Mouse (Mus musculus): ENCODE data around the gene Kdf1. TPM values are rescaled to one million over a fixed set of nuclear protein-coding genes. Genes with fewer than 3 reads are reported as not detected.

The Kdf1 gene
- polyA plus RNA-seq, 1 experiment, result 3.4 TPM

- TF ChIP-seq CTCF (IDR thresholded peaks at IDR 0.05; ENCODE audit: control insufficient read depth, insufficient read depth, insufficient replicate concordance, low read depth, low read length) (no peak), POLR2A (IDR thresholded peaks at IDR 0.05; ENCODE audit: control insufficient read depth, low read depth, low read length) (no peak)
- Histone ChIP-seq H3K36me3 (ENCODE audit: control insufficient read depth, insufficient read depth, low read length) (no peaks in the 10 kb centered on the region), H3K27ac (ENCODE audit: control insufficient read depth, insufficient read depth, low read depth, low read length) (no peak overlapping the region), H3K27me3 (ENCODE audit: control insufficient read depth, insufficient read depth, low read length) (no peaks in the 10 kb centered on the region), H3K4me3 (ENCODE audit: control insufficient read depth, low read depth, low read length) (no peak overlapping the region), H3K4me1 (ENCODE audit: control insufficient read depth, insufficient read depth, low read length) (peaks cover 34% of the 10 kb centered on the region)
These were observed 37.3 kb upstream of the Kdf1 start for GRCm38 (mm10) chr4:133481488-133481887.

GRCm38 (mm10) chr4:133482479-133482878, 36.3 kb upstream of the Kdf1 start:
- Histone ChIP-seq H3K4me1 (ENCODE audit: control insufficient read depth, insufficient read depth, low read length) (peaks cover 37% of the 10 kb centered on the region), H3K4me3 (ENCODE audit: control insufficient read depth, low read depth, low read length) (no peak overlapping the region), H3K36me3 (ENCODE audit: control insufficient read depth, insufficient read depth, low read length) (no peaks in the 10 kb centered on the region), H3K27ac (ENCODE audit: control insufficient read depth, insufficient read depth, low read depth, low read length) (no peak overlapping the region), H3K27me3 (ENCODE audit: control insufficient read depth, insufficient read depth, low read length) (no peaks in the 10 kb centered on the region)
- TF ChIP-seq POLR2A (IDR thresholded peaks at IDR 0.05; ENCODE audit: control insufficient read depth, low read depth, low read length), result no peak
- no peak for TF ChIP-seq CTCF (IDR thresholded peaks at IDR 0.05; ENCODE audit: control insufficient read depth, insufficient read depth, insufficient replicate concordance, low read depth, low read length)

- no peak for TF ChIP-seq CTCF (IDR thresholded peaks at IDR 0.05; ENCODE audit: control insufficient read depth, insufficient read depth, insufficient replicate concordance, low read depth, low read length)
- TF ChIP-seq POLR2A (IDR thresholded peaks at IDR 0.05; ENCODE audit: control insufficient read depth, low read depth, low read length), result no peak
- no peaks in the 10 kb centered on the region for H3K36me3 ChIP-seq (ENCODE audit: control insufficient read depth, insufficient read depth, low read length)
- H3K4me3 ChIP-seq (ENCODE audit: control insufficient read depth, low read depth, low read length), result peak overlapping the region; percentile 63
- no peak overlapping the region for H3K27ac ChIP-seq (ENCODE audit: control insufficient read depth, insufficient read depth, low read depth, low read length)
- peaks cover 35% of the 10 kb centered on the region for H3K4me1 ChIP-seq (ENCODE audit: control insufficient read depth, insufficient read depth, low read length)
- no peaks in the 10 kb centered on the region for H3K27me3 ChIP-seq (ENCODE audit: control insufficient read depth, insufficient read depth, low read length)
These were observed 34.3 kb upstream of the Kdf1 start for GRCm38 (mm10) chr4:133484266-133485025.

- Histone ChIP-seq H3K36me3 (ENCODE audit: control insufficient read depth, insufficient read depth, low read length) (no peaks in the 10 kb centered on the region), H3K4me3 (ENCODE audit: control insufficient read depth, low read depth, low read length) (no peak overlapping the region; the same call in 1 of the 2 replicates), H3K4me1 (ENCODE audit: control insufficient read depth, insufficient read depth, low read length) (peaks cover 21% of the 10 kb centered on the region), H3K27ac (ENCODE audit: control insufficient read depth, insufficient read depth, low read depth, low read length) (no peak overlapping the region), H3K27me3 (ENCODE audit: control insufficient read depth, insufficient read depth, low read length) (no peaks in the 10 kb centered on the region)
- no peak for TF ChIP-seq CTCF (IDR thresholded peaks at IDR 0.05; ENCODE audit: control insufficient read depth, insufficient read depth, insufficient replicate concordance, low read depth, low read length)
- TF ChIP-seq POLR2A (IDR thresholded peaks at IDR 0.05; ENCODE audit: control insufficient read depth, low read depth, low read length), result no peak
These were observed 32.9 kb upstream of the Kdf1 start for GRCm38 (mm10) chr4:133485691-133486425.

GRCm38 (mm10) chr4:133486673-133487357, 31.9 kb upstream of the Kdf1 start:
- Histone ChIP-seq H3K4me1 (ENCODE audit: control insufficient read depth, insufficient read depth, low read length) (peaks cover 20% of the 10 kb centered on the region), H3K27ac (ENCODE audit: control insufficient read depth, insufficient read depth, low read depth, low read length) (no peak overlapping the region), H3K4me3 (ENCODE audit: control insufficient read depth, low read depth, low read length) (peak overlapping the region; percentile 16), H3K27me3 (ENCODE audit: control insufficient read depth, insufficient read depth, low read length) (no peaks in the 10 kb centered on the region), H3K36me3 (ENCODE audit: control insufficient read depth, insufficient read depth, low read length) (no peaks in the 10 kb centered on the region)
- no peak for TF ChIP-seq POLR2A (IDR thresholded peaks at IDR 0.05; ENCODE audit: control insufficient read depth, low read depth, low read length)
- no peak for TF ChIP-seq CTCF (IDR thresholded peaks at IDR 0.05; ENCODE audit: control insufficient read depth, insufficient read depth, insufficient replicate concordance, low read depth, low read length)

GRCm38 (mm10) chr4:133488619-133489392, 30.0 kb upstream of the Kdf1 start:
- peaks cover 23% of the 10 kb centered on the region for H3K4me1 ChIP-seq (ENCODE audit: control insufficient read depth, insufficient read depth, low read length)
- no peaks in the 10 kb centered on the region for H3K27me3 ChIP-seq (ENCODE audit: control insufficient read depth, insufficient read depth, low read length)
- no peak overlapping the region for H3K27ac ChIP-seq (ENCODE audit: control insufficient read depth, insufficient read depth, low read depth, low read length)
- no peak overlapping the region for H3K4me3 ChIP-seq (ENCODE audit: control insufficient read depth, low read depth, low read length)
- TF ChIP-seq POLR2A (IDR thresholded peaks at IDR 0.05; ENCODE audit: control insufficient read depth, low read depth, low read length) (no peak), CTCF (IDR thresholded peaks at IDR 0.05; ENCODE audit: control insufficient read depth, insufficient read depth, insufficient replicate concordance, low read depth, low read length) (no peak)
- no peaks in the 10 kb centered on the region for H3K36me3 ChIP-seq (ENCODE audit: control insufficient read depth, insufficient read depth, low read length)
